ENCODE assay signal across 9 mouse cellular contexts in genomic region chr10:78747035-78747721, GRCm38 (mm10). TPM values are rescaled to one million over a fixed set of nuclear protein-coding genes. Genes with fewer than 3 reads are reported as not detected.
DNase-seq lines count a peak whose midpoint lies in the region; ATAC-seq and TF ChIP-seq lines count a peak whose summit lies in the region.
"Had no signal": no experiment of that assay in that cellular context is flagged by ENCODE, and none has a peak within 500 bp of the region (broad histone marks: within the 10 kb centered on the region; RNA-seq: fewer than 3 reads in every experiment).

No protein-coding gene starts in this region.

- no peaks in the 10 kb centered on the region for H3K36me3 ChIP-seq in ES-Bruce4 (ENCODE audit: control insufficient read depth, insufficient read depth, low read length, poor library complexity, severe bottlenecking)
- no peaks in the 10 kb centered on the region for H3K36me3 ChIP-seq in hindbrain, embryonic 11.5 days (ENCODE audit: control insufficient read depth, insufficient read depth, low read length)
- no peaks in the 10 kb centered on the region for H3K36me3 ChIP-seq in liver, embryonic 15.5 days (replicated peaks)
- no peaks in the 10 kb centered on the region for H3K36me3 ChIP-seq in thymus, adult 2 months (ENCODE audit: control insufficient read depth, insufficient read depth, low read length)

- H3K27ac ChIP-seq in ES-Bruce4 (ENCODE audit: insufficient read depth, low read length), result no peak overlapping the region
- H3K27ac ChIP-seq in hindbrain, embryonic 11.5 days (ENCODE audit: low read depth, low read length), result no peak overlapping the region
- H3K27ac ChIP-seq in liver, embryonic 15.5 days (replicated peaks), result no peak overlapping the region
- no peak overlapping the region for H3K27ac ChIP-seq in thymus, adult 2 months (ENCODE audit: control insufficient read depth, insufficient read depth, low read length)

- H3K27me3 ChIP-seq in ES-Bruce4 (ENCODE audit: control insufficient read depth, insufficient read depth, low read length, poor library complexity, severe bottlenecking), result no peaks in the 10 kb centered on the region
- H3K27me3 ChIP-seq in hindbrain, embryonic 11.5 days (ENCODE audit: control insufficient read depth, insufficient read depth, low read length), result peaks cover 4% of the 10 kb centered on the region; the same call in 1 of the 2 replicates
- H3K27me3 ChIP-seq in liver, embryonic 15.5 days, result peaks cover 27% of the 10 kb centered on the region
- no peaks in the 10 kb centered on the region for H3K27me3 ChIP-seq in thymus, adult 2 months (ENCODE audit: control insufficient read depth, insufficient read depth, low read length)

- no peak for TF ChIP-seq POLR2A in ES-Bruce4 (IDR thresholded peaks at IDR 0.05; ENCODE audit: insufficient read depth, low read length)
- no peak for TF ChIP-seq POLR2A in thymus, adult 2 months (IDR thresholded peaks at IDR 0.05; ENCODE audit: control insufficient read depth, extremely low read depth, insufficient read depth, low read length, poor library complexity)

- no peak for TF ChIP-seq EP300 in ES-Bruce4 (IDR thresholded peaks at IDR 0.05; ENCODE audit: insufficient read depth, low read depth, low read length)

- peak overlapping the region; percentile 67 for H3K4me2 ChIP-seq in hindbrain, embryonic 11.5 days (replicated peaks; ENCODE audit: low read depth, low read length)
- peak overlapping the region; percentile 23; the same call in 1 of the 2 replicates for H3K4me2 ChIP-seq in liver, embryonic 15.5 days

- H3K9ac ChIP-seq in ES-Bruce4 (ENCODE audit: low read depth, poor library complexity, severe bottlenecking), result peak overlapping the region; percentile 24; the same call in 1 of the 2 replicates
- 0 out of 2 replicates have a peak overlapping the region, but pooled peaks have one; percentile 45 for H3K9ac ChIP-seq in hindbrain, embryonic 11.5 days (ENCODE audit: low read depth, low read length)
- no peak overlapping the region for H3K9ac ChIP-seq in liver, embryonic 15.5 days

- WGBS in hindbrain, embryonic 11.5 days, result 2% methylated on average over 27 of the region's 27 CpGs
- WGBS in liver, embryonic 15.5 days (ENCODE audit: insufficient replicate concordance), result 4% methylated on average over 27 of the region's 27 CpGs
- 13% methylated on average over 27 of the region's 27 CpGs for WGBS in thymus, adult 2 months

- intact Hi-C loops in gastrocnemius, postnatal 36 days (cut with DNase I), result no loop called here

- H3K4me1 ChIP-seq in ES-Bruce4 (ENCODE audit: control insufficient read depth, insufficient read depth, low read length), result peaks cover 3% of the 10 kb centered on the region
- no peaks in the 10 kb centered on the region for H3K4me1 ChIP-seq in hindbrain, embryonic 11.5 days (replicated peaks; ENCODE audit: control insufficient read depth, insufficient read depth, low read length)
- no peaks in the 10 kb centered on the region for H3K4me1 ChIP-seq in liver, embryonic 15.5 days (replicated peaks)
- no peaks in the 10 kb centered on the region for H3K4me1 ChIP-seq in thymus, adult 2 months (replicated peaks; ENCODE audit: control insufficient read depth, insufficient read depth, low read length)

- no peaks in the 10 kb centered on the region for H3K9me3 ChIP-seq in ES-Bruce4 (replicated peaks; ENCODE audit: control insufficient read depth, insufficient read depth, low read length, poor library complexity, severe bottlenecking)
- H3K9me3 ChIP-seq in hindbrain, embryonic 11.5 days (ENCODE audit: control insufficient read depth, low read length), result no peaks in the 10 kb centered on the region
- no peaks in the 10 kb centered on the region for H3K9me3 ChIP-seq in liver, embryonic 15.5 days (replicated peaks)

- TF ChIP-seq CTCF in ES-Bruce4 (IDR thresholded peaks at IDR 0.05; ENCODE audit: low read depth, low read length), result peak; percentile 21
- TF ChIP-seq CTCF in thymus, adult 2 months (IDR thresholded peaks at IDR 0.05; ENCODE audit: borderline replicate concordance, control insufficient read depth, extremely low read depth, insufficient read depth, low read length, poor library complexity), result no peak

- DNase-seq in gastrocnemius, postnatal 10 days, result peak; percentile 15
- DNase-seq in gastrocnemius, postnatal 36 days, result no peak
- peak; percentile 73 for DNase-seq in embryo, embryonic 11 days
- peak; percentile 52 for DNase-seq in hindbrain, embryonic 11.5 days (ENCODE audit: low spot score)
- peak; percentile 38 for DNase-seq in right cerebral cortex, postnatal 14 days
- no peak for DNase-seq in thymus, adult 2 months

- H3K4me3 ChIP-seq in ES-Bruce4 (ENCODE audit: low read depth, low read length), result peak overlapping the region; percentile 42
- H3K4me3 ChIP-seq in hindbrain, embryonic 11.5 days (ENCODE audit: low read depth, low read length), result peak overlapping the region; percentile 22; the same call in 1 of the 2 replicates
- no peak overlapping the region for H3K4me3 ChIP-seq in liver, embryonic 15.5 days (replicated peaks)
- H3K4me3 ChIP-seq in thymus, adult 2 months (ENCODE audit: control insufficient read depth, insufficient read depth, low read length), result no peak overlapping the region

- ATAC-seq in hindbrain, embryonic 11.5 days (ENCODE audit: low FRiP score), result peak; percentile 80
- no peak for ATAC-seq in liver, embryonic 15.5 days (ENCODE audit: insufficient read depth)

RNA-seq across cellular contexts. Expression of gene Ccdc105, which starts 5.7 kb away (rescaled TPM):
- total RNA-seq in gastrocnemius, postnatal 10 days (2021), result not detected
- not detected for total RNA-seq in gastrocnemius, postnatal 36 days (2021)
- not detected in 2 replicates for polyA plus RNA-seq in ES-Bruce4 (2011; ENCODE audit: insufficient read depth, insufficient read length, low read depth, missing spikeins)
- not detected in 2 replicates for polyA plus RNA-seq in hindbrain, embryonic 11.5 days (2014; fragmentation: Nextera tagmentation; extraction: Ambion mirVana)
- not detected in 2 replicates for polyA plus RNA-seq in liver, embryonic 15.5 days (2015; fragmentation: Nextera tagmentation; extraction: Ambion mirVana)
- 0.13 TPM in 1 of 2 replicates, not detected in the other for polyA plus RNA-seq in thymus, adult 2 months (2012; rRNA removed)
- total RNA-seq: CH12.LX had no signal

RNA-seq across cellular contexts. Expression of gene Casp14, which starts 29.1 kb away (rescaled TPM):
- total RNA-seq in gastrocnemius, postnatal 10 days (2021), result not detected
- total RNA-seq in gastrocnemius, postnatal 36 days (2021), result not detected
- not detected in 2 replicates for polyA plus RNA-seq in ES-Bruce4 (2011; ENCODE audit: insufficient read depth, insufficient read length, low read depth, missing spikeins)
- polyA plus RNA-seq in hindbrain, embryonic 11.5 days (2014; fragmentation: Nextera tagmentation; extraction: Ambion mirVana), result not detected in 2 replicates
- polyA plus RNA-seq in liver, embryonic 15.5 days (2015; fragmentation: Nextera tagmentation; extraction: Ambion mirVana), result not detected in 2 replicates
- 0.06 and 0.24 TPM in 2 replicates for polyA plus RNA-seq in thymus, adult 2 months (2012; rRNA removed)
- total RNA-seq: CH12.LX had no signal

RNA-seq across cellular contexts. Expression of gene Slc1a6, which starts 33.1 kb away (rescaled TPM):
- total RNA-seq in gastrocnemius, postnatal 10 days (2021), result under 1 TPM in 1 of 2 experiments, not detected in 1; 0.14 TPM
- total RNA-seq in gastrocnemius, postnatal 36 days (2021), result not detected
- 0.87 and 0.88 TPM in 2 replicates for polyA plus RNA-seq in ES-Bruce4 (2011; ENCODE audit: insufficient read depth, insufficient read length, low read depth, missing spikeins)
- polyA plus RNA-seq in hindbrain, embryonic 11.5 days (2014; fragmentation: Nextera tagmentation; extraction: Ambion mirVana), result 0.63 and 1.2 TPM in 2 replicates
- polyA plus RNA-seq in liver, embryonic 15.5 days (2015; fragmentation: Nextera tagmentation; extraction: Ambion mirVana), result 0.12 and 0.17 TPM in 2 replicates
- not detected in 2 replicates for polyA plus RNA-seq in thymus, adult 2 months (2012; rRNA removed)

Comparison
In these comparisons a context has a peak if more than half of its experiments do, and no peak if none do; other contexts are left out.
1. DNase-seq: peak in gastrocnemius, postnatal 10 days (single experiment), embryo, embryonic 11 days (single experiment), hindbrain, embryonic 11.5 days (single experiment) and right cerebral cortex, postnatal 14 days (single experiment); none in gastrocnemius, postnatal 36 days (0 of 2) and thymus, adult 2 months (single experiment).
2. H3K4me3 ChIP-seq: peak in ES-Bruce4 (single experiment) and hindbrain, embryonic 11.5 days (single experiment); none in liver, embryonic 15.5 days (single experiment) and thymus, adult 2 months (single experiment).